Comparison of ENCODE assay signal across 8 mouse cellular contexts in the genomic region with DNA sequence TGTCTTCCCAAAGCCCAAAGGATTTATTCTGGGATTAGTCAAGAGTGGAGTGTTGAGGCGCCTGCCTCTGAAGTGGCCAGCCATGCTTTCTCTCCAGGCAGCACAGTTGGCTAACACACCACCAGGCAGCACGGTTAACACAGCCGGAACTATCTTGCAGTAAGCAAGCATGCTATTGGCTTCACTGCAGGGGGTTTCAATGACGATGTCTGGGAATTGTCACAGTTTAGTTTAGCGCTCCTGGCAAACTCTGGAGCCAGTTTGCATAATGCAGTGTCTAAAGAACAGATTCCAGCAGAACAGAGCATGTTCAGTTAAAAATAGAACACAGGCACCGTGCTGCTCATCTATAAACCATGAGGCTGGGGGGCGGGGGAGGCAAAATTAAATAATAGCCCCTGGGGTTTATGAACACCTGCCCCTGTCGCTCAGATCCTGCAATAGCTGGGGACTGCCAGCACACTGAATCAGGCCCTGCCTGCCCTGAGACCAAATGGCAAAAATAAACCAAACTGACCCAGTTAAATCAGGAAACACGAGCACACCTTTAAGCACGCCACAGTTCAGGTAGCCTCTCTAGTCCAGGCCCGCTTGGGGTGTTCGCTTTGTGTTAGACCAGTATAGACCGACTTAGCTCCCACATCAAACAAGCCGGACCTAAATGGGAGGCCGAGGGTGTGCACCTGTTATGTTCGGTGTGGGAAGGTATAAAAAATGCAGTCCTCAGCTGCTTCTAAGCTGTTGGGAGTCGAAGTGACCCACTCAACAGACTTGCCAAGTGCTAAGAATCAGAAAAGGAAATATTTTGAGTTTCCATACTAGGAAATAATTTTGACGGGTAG. TPM values are rescaled to one million over a fixed set of nuclear protein-coding genes. Genes with fewer than 3 reads are reported as not detected.
DNase-seq lines count a peak whose midpoint lies in the region; ATAC-seq and TF ChIP-seq lines count a peak whose summit lies in the region.

No protein-coding gene starts in this region.

- H3K4me1 ChIP-seq in midbrain, postnatal 0 days (ENCODE audit: insufficient read depth, low read length): peaks cover 3% of the 10 kb centered on the region; the same call in 1 of the 2 replicates

- H3K4me2 ChIP-seq in midbrain, postnatal 0 days (ENCODE audit: low read depth, low read length, poor library complexity, severe bottlenecking): peak overlapping the region; percentile 15; the same call in 1 of the 2 replicates

- 43% methylated on average over 18 of the region's 18 CpGs for WGBS in midbrain, postnatal 0 days

- TF ChIP-seq CTCF in midbrain, postnatal 0 days (IDR thresholded peaks at IDR 0.05): no peak; the same call in 1 of the 2 replicates

- H3K36me3 ChIP-seq in midbrain, postnatal 0 days (ENCODE audit: insufficient read depth, low read length): no peaks in the 10 kb centered on the region

- H3K9me3 ChIP-seq in midbrain, postnatal 0 days (ENCODE audit: low read length): no peaks in the 10 kb centered on the region

- DNase-seq in kidney, adult 9 months: peak; percentile 72
- no peak for DNase-seq in kidney, postnatal 10 days
- peak; percentile 70 for DNase-seq in cerebellum, adult 9-11 months
- DNase-seq in gastrocnemius, postnatal 10 days: peak; percentile 50
- DNase-seq in layer of hippocampus, adult 9-10 months (ENCODE audit: low spot score): peak; percentile 38
- DNase-seq in midbrain, postnatal 0 days (ENCODE audit: low spot score): peak; percentile 79
- no peak for DNase-seq in adrenal gland, postnatal 36 days
- DNase-seq in urinary bladder, postnatal 14 days (ENCODE audit: low spot score): no peak

- no peak overlapping the region for H3K4me3 ChIP-seq in midbrain, postnatal 0 days (ENCODE audit: low read depth, low read length)

- ATAC-seq in midbrain, postnatal 0 days (ENCODE audit: low FRiP score): peak; percentile 78

- no peaks in the 10 kb centered on the region for H3K27me3 ChIP-seq in midbrain, postnatal 0 days (ENCODE audit: insufficient read depth, low read length)

- no peak overlapping the region for H3K9ac ChIP-seq in midbrain, postnatal 0 days (replicated peaks; ENCODE audit: low read length, poor library complexity, severe bottlenecking)

- peak overlapping the region; percentile 44 for H3K27ac ChIP-seq in midbrain, postnatal 0 days (ENCODE audit: low read depth, low read length)

RNA-seq across cellular contexts. Expression of gene Sypl, which starts 27.1 kb away (rescaled TPM):
- 100 to 1,000 TPM; 123 to 128 TPM for total RNA-seq in gastrocnemius, postnatal 10 days (2021)
- 15.2 and 19.3 TPM in 2 replicates for total RNA-seq in midbrain, postnatal 0 days (2014; rRNA removed)
- 35.2 and 37.1 TPM in 2 replicates for polyA plus RNA-seq in midbrain, postnatal 0 days (2015; fragmentation: Nextera tagmentation; extraction: Ambion mirVana)
- total RNA-seq in adrenal gland, postnatal 36 days (2021): 100 to 1,000 TPM; 101 to 129 TPM

Comparison
In these comparisons a context has a peak if more than half of its experiments do, and no peak if none do; other contexts are left out.
1. DNase-seq: peak in kidney, adult 9 months (single experiment), cerebellum, adult 9-11 months (single experiment), gastrocnemius, postnatal 10 days (single experiment), layer of hippocampus, adult 9-10 months (single experiment) and midbrain, postnatal 0 days (single experiment); none in kidney, postnatal 10 days (single experiment), adrenal gland, postnatal 36 days (0 of 2) and urinary bladder, postnatal 14 days (single experiment).